Mouse (Mus musculus) limb, embryonic 10.5 days (tissue): ENCODE data around the gene Zfy2. TPM values are rescaled to one million over a fixed set of nuclear protein-coding genes. Genes with fewer than 3 reads are reported as not detected.

Source experiments
- DNase-seq: peaks from one replicate; pipeline ENCODE4 v3.0.0-alpha.2; 2017; ENCODE audit warnings: low spot score
- H3K27ac ChIP-seq: fragments of 300-500 bp; sonication (generic); 2 replicates; pipeline ENCODE4 v1.5.1; 2016; ENCODE audit warnings: mild to moderate bottlenecking
- H3K27me3 ChIP-seq: fragments of 300-500 bp; sonication (generic); 2 replicates; pipeline ENCODE4 v1.6.1; 2016; ENCODE audit warnings: low read depth, mild to moderate bottlenecking; ENCODE audit not compliant: poor library complexity, severe bottlenecking
- H3K36me3 ChIP-seq: fragments of 300-500 bp; sonication (generic); 2 replicates; pipeline ENCODE4 v1.6.1; 2016; ENCODE audit warnings: mild to moderate bottlenecking, moderate library complexity
- H3K4me1 ChIP-seq: fragments of 300-500 bp; sonication (generic); 2 replicates; pipeline ENCODE4 v1.6.1; 2016
- H3K4me3 ChIP-seq: fragments of 300-500 bp; sonication (generic); 2 replicates; pipeline ENCODE4 v1.5.1; 2016; ENCODE audit warnings: mild to moderate bottlenecking, moderate library complexity
- H3K9me3 ChIP-seq: fragments of 300-500 bp; sonication (generic); replicated peaks from 2 replicates; pipeline ENCODE4 v1.6.1; 2016; ENCODE audit warnings: mild to moderate bottlenecking
- WGBS: fragments of 180-500 bp; shearing (Covaris S2); methylation state at CpG from one replicate; pipeline ENCODE4 v1.1.7; 2016; 5-methylcytosine and 5-hydroxymethylcytosine counted together
- polyA plus RNA-seq: library from polyadenylated mRNA; unstranded; fragments of >200 nt; fragmentation: Nextera tagmentation; extraction: Ambion mirVana; gene quantifications from 2 replicates; pipeline ENCODE4 v1.2.1, GENCODE M21; 2016

Zfy2 gene
- polyA plus RNA-seq = not detected in 2 replicates

DNA sequence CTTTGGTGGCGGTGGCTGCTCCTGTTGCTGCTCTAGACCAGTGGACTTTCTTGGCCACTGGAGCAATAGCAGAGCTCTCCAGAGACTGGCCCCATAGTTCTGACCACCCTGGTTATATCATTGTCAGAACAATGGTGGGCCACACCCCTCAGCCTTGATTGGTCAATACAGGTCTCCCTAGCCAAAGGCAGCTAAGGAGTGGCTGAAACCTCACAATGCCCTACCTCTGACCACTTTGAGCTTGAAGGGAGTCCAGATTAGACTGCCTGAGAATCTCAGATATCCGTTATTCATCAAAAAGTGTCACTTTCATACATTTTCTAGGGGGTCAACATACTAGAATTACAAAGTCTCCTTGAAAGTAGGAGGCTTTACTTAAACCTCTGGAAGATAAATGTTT lies at the start of gene Zfy2:
Zfy2 (minus strand) TSS at position 101 of the 400 bp plus-strand sequence.
- no peak for DNase-seq

More for the DNA sequence above, at the start of gene Zfy2:
- Histone ChIP-seq H3K4me3 (no peak within 1 kb of the TSS), H3K4me1 (no peaks in the 10 kb centered on the region), H3K27me3 (no peaks in the 10 kb centered on the region), H3K36me3 (no peaks in the 10 kb centered on the region), H3K27ac (no peak within 1 kb of the TSS), H3K9me3 (no peaks in the 10 kb centered on the region)
- WGBS = 69% methylated on average over 2 of the region's 2 CpGs
